In genomic region chr11:54006362-54006761, GRCm38 (mm10) we compare ENCODE assay signal across 9 mouse cellular contexts. TPM values are rescaled to one million over a fixed set of nuclear protein-coding genes. Genes with fewer than 3 reads are reported as not detected.
DNase-seq lines count a peak whose midpoint lies in the region; ATAC-seq and TF ChIP-seq lines count a peak whose summit lies in the region.
"Not testable (repeated sequence)": the region's sequence is repeated elsewhere in the genome, so short reads cannot be mapped to it uniquely, and the experiment has no call there.
"Had no signal": no experiment of that assay in that cellular context is flagged by ENCODE, and none has a peak within 500 bp of the region (broad histone marks: within the 10 kb centered on the region; RNA-seq: fewer than 3 reads in every experiment).

No protein-coding gene starts in this region.

- WGBS in heart, embryonic 12.5 days: 29% methylated on average over 5 of the region's 5 CpGs
- WGBS in liver, embryonic 11.5 days: 25% methylated on average over 5 of the region's 5 CpGs
- WGBS in liver, embryonic 14.5 days (ENCODE audit: insufficient replicate concordance): 14% methylated on average over 5 of the region's 5 CpGs
- WGBS in liver, postnatal 0 days (ENCODE audit: insufficient replicate concordance): 37% methylated on average over 4 of the region's 5 CpGs
- 22% methylated on average over 5 of the region's 5 CpGs for WGBS in stomach, embryonic 15.5 days

- H3K9me3 ChIP-seq in heart, embryonic 12.5 days (replicated peaks); liver, embryonic 11.5 days (ENCODE audit: control insufficient read depth, low read length); liver, embryonic 14.5 days (ENCODE audit: control insufficient read depth, low read length); liver, postnatal 0 days (ENCODE audit: low read length); stomach, embryonic 15.5 days: not testable (repeated sequence)

- ATAC-seq in erythroid progenitor cell, adult 5-6 weeks (replicated peaks; ENCODE audit: low FRiP score, poor library complexity, severe bottlenecking): peak; percentile 55
- peak; percentile 67 for ATAC-seq in heart, embryonic 12.5 days (ENCODE audit: insufficient number of reproducible peaks, low FRiP score)
- ATAC-seq in liver, embryonic 11.5 days (replicated peaks; ENCODE audit: low FRiP score): peak; percentile 76
- peak; percentile 61 for ATAC-seq in liver, embryonic 14.5 days (ENCODE audit: insufficient read depth)
- peak; percentile 14; the same call in 1 of the 2 replicates for ATAC-seq in liver, postnatal 0 days
- peak; percentile 15; the same call in 1 of the 2 replicates for ATAC-seq in stomach, embryonic 15.5 days (ENCODE audit: insufficient read depth, low FRiP score, low read depth)

- TF ChIP-seq EP300 in liver, embryonic 14.5 days (IDR thresholded peaks at IDR 0.05; ENCODE audit: low read depth): peak; percentile 46
- TF ChIP-seq EP300 in liver, postnatal 0 days (IDR thresholded peaks at IDR 0.05; ENCODE audit: low read depth): not testable (repeated sequence)

- peak; percentile 21 for DNase-seq in cerebellum, adult 8-10 months
- not testable (repeated sequence) for DNase-seq in liver, embryonic 11.5 days (ENCODE audit: low spot score); liver, embryonic 14.5 days (ENCODE audit: low read depth in 3 of 3, low spot score in 3 of 3); liver, postnatal 0 days

- H3K36me3 ChIP-seq in heart, embryonic 12.5 days; liver, embryonic 11.5 days (ENCODE audit: control insufficient read depth, insufficient read depth, low read length); liver, postnatal 0 days (replicated peaks; ENCODE audit: insufficient read depth, low read length); stomach, embryonic 15.5 days: not testable (repeated sequence)
- peaks cover 57% of the 10 kb centered on the region for H3K36me3 ChIP-seq in liver, embryonic 14.5 days (replicated peaks; ENCODE audit: control insufficient read depth, insufficient read depth, low read depth)

- not testable (repeated sequence) for H3K27me3 ChIP-seq in heart, embryonic 12.5 days (replicated peaks); liver, embryonic 11.5 days (replicated peaks; ENCODE audit: control insufficient read depth, insufficient read depth, low read length); liver, embryonic 14.5 days (ENCODE audit: control insufficient read depth, insufficient read depth, low read length); liver, postnatal 0 days (ENCODE audit: insufficient read depth, low read length); stomach, embryonic 15.5 days (replicated peaks)

- H3K27ac ChIP-seq in heart, embryonic 12.5 days (ENCODE audit: poor library complexity, severe bottlenecking); stomach, embryonic 15.5 days: not testable (repeated sequence)
- peak overlapping the region; percentile 64; the same call in 1 of the 2 replicates for H3K27ac ChIP-seq in liver, embryonic 11.5 days (ENCODE audit: low read depth, low read length)
- peak overlapping the region; percentile 94 for H3K27ac ChIP-seq in liver, embryonic 14.5 days
- H3K27ac ChIP-seq in liver, postnatal 0 days (ENCODE audit: low read depth): peak overlapping the region; percentile 80

- H3K9ac ChIP-seq in heart, embryonic 12.5 days; liver, postnatal 0 days (replicated peaks); stomach, embryonic 15.5 days: not testable (repeated sequence)
- H3K9ac ChIP-seq in liver, embryonic 11.5 days (ENCODE audit: low read depth, low read length): peak overlapping the region; percentile 34; the same call in 1 of the 2 replicates
- peak overlapping the region; percentile 61 for H3K9ac ChIP-seq in liver, embryonic 14.5 days (replicated peaks)

- H3K4me1 ChIP-seq in heart, embryonic 12.5 days (replicated peaks); stomach, embryonic 15.5 days: not testable (repeated sequence)
- peaks cover 40% of the 10 kb centered on the region for H3K4me1 ChIP-seq in liver, embryonic 11.5 days (replicated peaks; ENCODE audit: control insufficient read depth, insufficient read depth, low read length)
- H3K4me1 ChIP-seq in liver, embryonic 14.5 days (replicated peaks; ENCODE audit: control insufficient read depth in 2 of 2, insufficient read depth in 2 of 2, low read length in 1 of 2): peaks cover 42 to 49% of the 10 kb centered on the region in 2 experiments
- H3K4me1 ChIP-seq in liver, postnatal 0 days (ENCODE audit: insufficient read depth): peaks cover 37% of the 10 kb centered on the region

- H3K4me3 ChIP-seq in heart, embryonic 12.5 days; liver, embryonic 11.5 days (ENCODE audit: low read depth, low read length); liver, embryonic 14.5 days (ENCODE audit: insufficient read depth in 1 of 2, low read depth in 2 of 2, low read length in 2 of 2); liver, postnatal 0 days (ENCODE audit: low read depth, low read length); stomach, embryonic 15.5 days (replicated peaks): not testable (repeated sequence)

- not testable (repeated sequence) for TF ChIP-seq CTCF in liver, embryonic 14.5 days (IDR thresholded peaks at IDR 0.05; ENCODE audit: low read depth); liver, postnatal 0 days (IDR thresholded peaks at IDR 0.05; ENCODE audit: low read depth)

- H3K4me2 ChIP-seq in heart, embryonic 12.5 days; stomach, embryonic 15.5 days: not testable (repeated sequence)
- peak overlapping the region; percentile 14; the same call in 1 of the 2 replicates for H3K4me2 ChIP-seq in liver, embryonic 11.5 days
- H3K4me2 ChIP-seq in liver, embryonic 14.5 days (ENCODE audit: low read depth): peak overlapping the region; percentile 71
- H3K4me2 ChIP-seq in liver, postnatal 0 days (ENCODE audit: low read depth, low read length): peak overlapping the region; percentile 40; the same call in 1 of the 2 replicates

RNA-seq across cellular contexts. Expression of gene Slc22a4, which starts 21.5 kb away (rescaled TPM):
- 82.9 and 109 TPM in 2 replicates for total RNA-seq in erythroid progenitor cell, adult 5-6 weeks (2015; ENCODE audit: low replicate concordance)
- 115 and 153 TPM in 2 replicates for total RNA-seq in erythroid progenitor cell, adult 5-6 weeks (2017; ENCODE audit: low replicate concordance)
- 4.0 and 4.3 TPM in 2 replicates for polyA plus RNA-seq in heart, embryonic 12.5 days (2016; fragmentation: Nextera tagmentation; extraction: Ambion mirVana)
- polyA plus RNA-seq in liver, embryonic 11.5 days (2014; fragmentation: Nextera tagmentation; extraction: Ambion mirVana): 20.6 and 21.5 TPM in 2 replicates
- polyA plus RNA-seq in liver, embryonic 14.5 days (2012; rRNA removed): 21.1 and 24.4 TPM in 2 replicates
- 34.0 and 35.6 TPM in 2 replicates for polyA plus RNA-seq in liver, embryonic 14.5 days (2014; fragmentation: Nextera tagmentation; extraction: Ambion mirVana)
- 12.9 and 13.4 TPM in 2 replicates for polyA plus RNA-seq in liver, postnatal 0 days (2015; fragmentation: Nextera tagmentation; extraction: Ambion mirVana)
- polyA plus RNA-seq in stomach, embryonic 15.5 days (2015; fragmentation: Nextera tagmentation; extraction: Ambion mirVana): 2.0 and 3.0 TPM in 2 replicates
- total RNA-seq: CH12.LX, G1E had no signal
- polyA plus RNA-seq: G1E had no signal

RNA-seq across cellular contexts. Expression of gene Slc22a21, which starts 26.2 kb away (rescaled TPM):
- 4.7 and 7.5 TPM in 2 replicates for total RNA-seq in erythroid progenitor cell, adult 5-6 weeks (2015; ENCODE audit: low replicate concordance)
- 4.2 and 11.9 TPM in 2 replicates for total RNA-seq in erythroid progenitor cell, adult 5-6 weeks (2017; ENCODE audit: low replicate concordance)
- 2.6 and 3.2 TPM in 2 replicates for polyA plus RNA-seq in heart, embryonic 12.5 days (2016; fragmentation: Nextera tagmentation; extraction: Ambion mirVana)
- 1.3 and 2.1 TPM in 2 replicates for polyA plus RNA-seq in liver, embryonic 11.5 days (2014; fragmentation: Nextera tagmentation; extraction: Ambion mirVana)
- 2.0 and 2.8 TPM in 2 replicates for polyA plus RNA-seq in liver, embryonic 14.5 days (2012; rRNA removed)
- 1.3 and 1.7 TPM in 2 replicates for polyA plus RNA-seq in liver, embryonic 14.5 days (2014; fragmentation: Nextera tagmentation; extraction: Ambion mirVana)
- polyA plus RNA-seq in liver, postnatal 0 days (2015; fragmentation: Nextera tagmentation; extraction: Ambion mirVana): 0.90 and 1.3 TPM in 2 replicates
- 8.8 and 8.9 TPM in 2 replicates for polyA plus RNA-seq in stomach, embryonic 15.5 days (2015; fragmentation: Nextera tagmentation; extraction: Ambion mirVana)
- total RNA-seq: CH12.LX, G1E had no signal
- polyA plus RNA-seq: G1E had no signal

Comparison
In these comparisons a context has a peak if more than half of its experiments do, and no peak if none do; other contexts are left out.
1. ATAC-seq: peak in every context shown above with its lines; median percentile 76 in liver, embryonic 11.5 days; 67 in heart, embryonic 12.5 days; 61 in liver, embryonic 14.5 days; 55 in erythroid progenitor cell, adult 5-6 weeks; 15 in stomach, embryonic 15.5 days; 14 in liver, postnatal 0 days.